8 mouse cellular contexts compared by ENCODE assay signal in genomic region chr5:35756997-35757638, GRCm38 (mm10). TPM values are rescaled to one million over a fixed set of nuclear protein-coding genes. Genes with fewer than 3 reads are reported as not detected.
A peak's percentile ranks its signal among the peaks of the same experiment; 100 is the strongest.
DNase-seq lines count a peak whose midpoint lies in the region; ATAC-seq and TF ChIP-seq lines count a peak whose summit lies in the region.

No protein-coding gene starts in this region.

- peak overlapping the region; percentile 100 for H3K4me2 ChIP-seq in midbrain, embryonic 11.5 days
- H3K4me2 ChIP-seq in stomach, embryonic 16.5 days (ENCODE audit: low read depth, low read length) = peak overlapping the region; percentile 98

- no peaks in the 10 kb centered on the region for H3K9me3 ChIP-seq in midbrain, embryonic 11.5 days (ENCODE audit: control insufficient read depth, low read length)
- no peaks in the 10 kb centered on the region for H3K9me3 ChIP-seq in stomach, embryonic 16.5 days (replicated peaks; ENCODE audit: control insufficient read depth, low read length)

- H3K4me1 ChIP-seq in midbrain, embryonic 11.5 days (ENCODE audit: control insufficient read depth, insufficient read depth, low read length) = peaks cover 6% of the 10 kb centered on the region
- peaks cover 9% of the 10 kb centered on the region; the same call in 1 of the 2 replicates for H3K4me1 ChIP-seq in stomach, embryonic 16.5 days (ENCODE audit: control insufficient read depth, insufficient read depth, low read length)

- intact Hi-C loops in left cerebral cortex, adult 2 months (cut with DNase I) = loop anchor here (1.0 to 5.0 kb wide), 2 partner anchors 40 to 55 kb away; no protein-coding TSS in a partner anchor

- peak overlapping the region; percentile 77 for H3K4me3 ChIP-seq in left cerebral cortex, adult 2 months
- H3K4me3 ChIP-seq in midbrain, embryonic 11.5 days (ENCODE audit: low read depth, low read length) = peak overlapping the region; percentile 54
- peak overlapping the region; percentile 61 for H3K4me3 ChIP-seq in stomach, embryonic 16.5 days (replicated peaks; ENCODE audit: low read length)

- peak overlapping the region; percentile 38 for H3K9ac ChIP-seq in midbrain, embryonic 11.5 days (ENCODE audit: low read length)
- peak overlapping the region; percentile 45; the same call in 1 of the 2 replicates for H3K9ac ChIP-seq in stomach, embryonic 16.5 days (ENCODE audit: low read length)

- TF ChIP-seq CTCF in left cerebral cortex, adult 2 months (IDR thresholded peaks at IDR 0.05) = no peak

- H3K27ac ChIP-seq in left cerebral cortex, adult 2 months = peak overlapping the region; percentile 72
- H3K27ac ChIP-seq in midbrain, embryonic 11.5 days (ENCODE audit: low read depth, low read length) = no peak overlapping the region
- H3K27ac ChIP-seq in stomach, embryonic 16.5 days (ENCODE audit: low read length) = no peak overlapping the region

- H3K36me3 ChIP-seq in midbrain, embryonic 11.5 days (ENCODE audit: control insufficient read depth, insufficient read depth, low read length) = no peaks in the 10 kb centered on the region
- no peaks in the 10 kb centered on the region for H3K36me3 ChIP-seq in stomach, embryonic 16.5 days (ENCODE audit: control insufficient read depth, insufficient read depth, low read length)

- peaks cover 24% of the 10 kb centered on the region for H3K27me3 ChIP-seq in midbrain, embryonic 11.5 days (ENCODE audit: control insufficient read depth, insufficient read depth, low read length)
- peaks cover 18% of the 10 kb centered on the region for H3K27me3 ChIP-seq in stomach, embryonic 16.5 days (ENCODE audit: control insufficient read depth, insufficient read depth, low read length)

- peak; percentile 31 for ATAC-seq in granulocyte monocyte progenitor cell, adult 5-6 weeks (replicated peaks; ENCODE audit: poor library complexity, severe bottlenecking)
- peak; percentile 30 for ATAC-seq in midbrain, embryonic 11.5 days (ENCODE audit: low FRiP score)
- peak; percentile 37 for ATAC-seq in stomach, embryonic 16.5 days (ENCODE audit: insufficient read depth, low FRiP score)

- WGBS in midbrain, embryonic 11.5 days = 11% methylated on average over 26 of the region's 26 CpGs
- WGBS in stomach, embryonic 16.5 days = 10% methylated on average over 26 of the region's 26 CpGs

- peak; percentile 15 to 24 for DNase-seq in spleen, postnatal 36 days (ENCODE audit: low spot score in 2 of 2)
- no peak for DNase-seq in spleen, postnatal 4 days (ENCODE audit: low spot score in 2 of 2)
- peak; percentile 91 for DNase-seq in cerebellum, adult 9-10 months
- peak; percentile 76 to 81 for DNase-seq in left cerebral cortex, adult 2 months (ENCODE audit: extremely low spot score in 1 of 2, low spot score in 2 of 2)
- DNase-seq in midbrain, embryonic 11.5 days (ENCODE audit: low spot score, missing footprints) = no peak
- DNase-seq in ovary, postnatal 36 days (ENCODE audit: low spot score) = no peak

RNA-seq across cellular contexts. Expression of gene Ablim2, which starts 0.6 kb away (rescaled TPM):
- 1.6 TPM in 1 of 2 replicates, not detected in the other for total RNA-seq in granulocyte monocyte progenitor cell, adult 5-6 weeks (2014; fragmentation: Nextera tagmentation)
- 0.22 TPM in 1 of 2 replicates, not detected in the other for total RNA-seq in granulocyte monocyte progenitor cell, adult 5-6 weeks (2017)
- 100 to 1,000 TPM; 191 to 208 TPM for total RNA-seq in left cerebral cortex, adult 2 months (2021)
- polyA plus RNA-seq in midbrain, embryonic 11.5 days (2014; fragmentation: Nextera tagmentation; extraction: Ambion mirVana) = 0.36 and 0.51 TPM in 2 replicates
- 3.5 and 4.3 TPM in 2 replicates for polyA plus RNA-seq in stomach, embryonic 16.5 days (2015; fragmentation: Nextera tagmentation; extraction: Ambion mirVana)

RNA-seq across cellular contexts. Expression of gene Sh3tc1, which starts 17.3 kb away (rescaled TPM):
- 3.9 and 26.5 TPM in 2 replicates for total RNA-seq in granulocyte monocyte progenitor cell, adult 5-6 weeks (2014; fragmentation: Nextera tagmentation)
- total RNA-seq in granulocyte monocyte progenitor cell, adult 5-6 weeks (2017) = 3.9 and 5.1 TPM in 2 replicates
- 1 to 10 TPM; 2.4 to 4.3 TPM for total RNA-seq in left cerebral cortex, adult 2 months (2021)
- 2.3 and 3.2 TPM in 2 replicates for polyA plus RNA-seq in midbrain, embryonic 11.5 days (2014; fragmentation: Nextera tagmentation; extraction: Ambion mirVana)
- 6.2 and 9.1 TPM in 2 replicates for polyA plus RNA-seq in stomach, embryonic 16.5 days (2015; fragmentation: Nextera tagmentation; extraction: Ambion mirVana)

Comparison
In these comparisons a context has a peak if more than half of its experiments do, and no peak if none do; other contexts are left out.
1. DNase-seq: peak in spleen, postnatal 36 days (2 of 2), cerebellum, adult 9-10 months (single experiment) and left cerebral cortex, adult 2 months (2 of 2); none in spleen, postnatal 4 days (0 of 2), midbrain, embryonic 11.5 days (single experiment) and ovary, postnatal 36 days (single experiment).
2. RNA of gene Ablim2, which starts 0.6 kb away (total RNA-seq): 191 to 208 TPM in left cerebral cortex, adult 2 months; 0.22 to 1.6 TPM in granulocyte monocyte progenitor cell, adult 5-6 weeks; every median in the first group is over 10 times any median in the second.
3. Peak in every context shown above with its lines, with median percentiles within 50 percentile points of each other: ATAC-seq and H3K4me3 ChIP-seq.